Mouse (Mus musculus) embryonic fibroblast, embryonic 13.5 days (primary cell): ENCODE measurements around the gene Nipal4.

ENCODE experiments used
- CTCF ChIP-seq: IDR thresholded peaks from 2 replicates; pipeline ENCODE4 v1.5.1; 2011; ENCODE audit warnings: mild to moderate bottlenecking, control low read depth, low read length, moderate library complexity, borderline replicate concordance; ENCODE audit not compliant: insufficient read depth
- POLR2A ChIP-seq: IDR thresholded peaks from 2 replicates; pipeline ENCODE4 v1.6.1; 2011; ENCODE audit warnings: low read depth, mild to moderate bottlenecking, control low read depth, low read length, moderate library complexity

GRCm38 (mm10) chr11:46213844-46214243 lies 47.5 kb upstream of the Nipal4 start:
- TF ChIP-seq CTCF (no peak), POLR2A (peak; percentile 8; the same call in 1 of the 2 replicates)
